Mouse (Mus musculus): ENCODE data around the gene Egfl8.

The Egfl8 gene

DNA sequence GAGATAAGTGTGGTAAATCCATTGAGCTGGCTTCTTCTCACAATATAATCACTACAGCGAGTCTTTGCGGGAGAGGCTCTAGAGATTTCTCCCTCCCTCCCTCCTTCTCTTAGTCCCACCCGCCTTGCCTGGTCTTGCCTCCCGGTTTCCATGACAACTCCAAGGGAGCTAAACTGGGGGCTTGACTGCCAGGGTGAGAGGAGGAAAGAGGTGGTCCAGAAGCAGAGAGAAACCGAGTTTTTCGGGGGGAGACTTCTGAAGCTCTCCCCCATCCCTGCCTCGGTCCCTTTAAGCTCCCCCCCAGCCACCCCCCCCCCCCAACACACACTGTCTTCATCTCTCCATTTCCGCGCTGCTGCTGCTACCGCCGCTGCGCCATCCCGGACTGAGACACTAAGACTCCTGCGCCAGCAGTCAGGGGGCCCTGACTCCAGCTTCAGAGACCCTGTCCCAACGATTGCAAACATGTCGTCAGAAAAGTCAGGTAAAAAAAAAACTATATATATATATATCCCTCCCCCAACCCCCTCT lies 13.5 kb upstream of the Egfl8 start, which contains the start of gene Prrt1:
Prrt1 (plus strand) TSS at position 313 of the 531 bp plus-strand sequence.
- in situ Hi-C loops (cut with MboI, MseI) = loop anchor here (25.0 kb wide), 1 partner anchor 483 kb away; the partner anchor contains the start of genes Csnk2b, Gpank1, Ly6g5b and Ly6g5c

DNA sequence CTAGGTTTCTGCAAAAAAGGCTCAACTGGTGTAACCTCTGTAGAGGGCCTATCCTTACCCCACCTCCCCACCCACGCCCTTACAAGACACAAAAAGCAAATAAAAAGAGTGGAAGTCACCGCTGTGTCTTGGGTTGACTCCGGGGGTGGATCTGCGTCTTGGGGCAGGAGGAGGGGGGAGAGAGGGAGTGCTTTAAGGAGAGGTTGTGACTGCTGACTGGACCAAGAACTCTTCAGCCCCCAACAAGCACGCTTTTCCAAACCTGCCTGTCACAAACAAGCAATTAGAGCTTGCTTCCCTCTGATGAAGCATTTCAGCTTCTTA lies 12.8 kb upstream of the Egfl8 start:
- in situ Hi-C loops (cut with MboI, MseI) = loop anchor here (25.0 kb wide), 1 partner anchor 484 kb away; the partner anchor contains the start of genes Csnk2b, Gpank1, Ly6g5b and Ly6g5c

DNA sequence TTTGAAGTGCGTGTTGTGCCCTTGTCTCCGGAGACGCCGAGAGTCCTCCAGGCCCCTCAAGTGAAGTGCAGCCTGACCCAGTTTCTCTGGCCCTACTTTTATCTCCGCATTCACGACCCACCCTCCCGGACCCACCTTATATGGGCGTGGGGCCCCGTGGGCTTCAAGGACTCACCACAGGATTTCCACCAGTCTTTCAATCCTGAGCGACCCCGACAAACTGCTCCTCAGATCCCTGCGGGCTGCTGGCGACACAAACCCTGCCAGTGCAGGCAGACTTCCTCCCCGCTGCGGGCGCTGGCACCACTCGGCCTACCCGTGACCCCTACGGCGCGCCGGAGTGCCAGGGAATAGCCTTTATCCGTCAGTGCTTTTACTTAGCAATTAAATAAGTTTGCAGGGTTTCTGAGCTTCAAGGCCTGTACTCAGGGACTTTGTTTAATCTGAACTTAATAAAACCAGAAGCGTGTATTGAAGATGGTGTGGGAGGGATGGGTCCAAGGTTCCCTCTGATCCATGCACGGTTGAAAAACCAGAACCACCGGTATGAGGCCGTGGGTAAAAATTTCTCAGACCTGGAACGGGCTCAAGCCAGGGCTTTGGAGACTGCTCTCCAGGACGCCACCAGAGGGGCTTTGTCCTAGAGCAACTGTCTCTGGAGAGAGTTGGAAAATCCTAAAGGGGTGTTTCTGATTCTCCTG lies 12.3 kb upstream of the Egfl8 start, which contains the start of gene Ppt2:
Ppt2 (minus strand) TSS at position 568 of the 701 bp plus-strand sequence.
- in situ Hi-C loops (cut with MboI, MseI) = loop anchor here (25.0 kb wide), 1 partner anchor 484 kb away; the partner anchor contains the start of genes Csnk2b, Gpank1, Ly6g5b and Ly6g5c

DNA sequence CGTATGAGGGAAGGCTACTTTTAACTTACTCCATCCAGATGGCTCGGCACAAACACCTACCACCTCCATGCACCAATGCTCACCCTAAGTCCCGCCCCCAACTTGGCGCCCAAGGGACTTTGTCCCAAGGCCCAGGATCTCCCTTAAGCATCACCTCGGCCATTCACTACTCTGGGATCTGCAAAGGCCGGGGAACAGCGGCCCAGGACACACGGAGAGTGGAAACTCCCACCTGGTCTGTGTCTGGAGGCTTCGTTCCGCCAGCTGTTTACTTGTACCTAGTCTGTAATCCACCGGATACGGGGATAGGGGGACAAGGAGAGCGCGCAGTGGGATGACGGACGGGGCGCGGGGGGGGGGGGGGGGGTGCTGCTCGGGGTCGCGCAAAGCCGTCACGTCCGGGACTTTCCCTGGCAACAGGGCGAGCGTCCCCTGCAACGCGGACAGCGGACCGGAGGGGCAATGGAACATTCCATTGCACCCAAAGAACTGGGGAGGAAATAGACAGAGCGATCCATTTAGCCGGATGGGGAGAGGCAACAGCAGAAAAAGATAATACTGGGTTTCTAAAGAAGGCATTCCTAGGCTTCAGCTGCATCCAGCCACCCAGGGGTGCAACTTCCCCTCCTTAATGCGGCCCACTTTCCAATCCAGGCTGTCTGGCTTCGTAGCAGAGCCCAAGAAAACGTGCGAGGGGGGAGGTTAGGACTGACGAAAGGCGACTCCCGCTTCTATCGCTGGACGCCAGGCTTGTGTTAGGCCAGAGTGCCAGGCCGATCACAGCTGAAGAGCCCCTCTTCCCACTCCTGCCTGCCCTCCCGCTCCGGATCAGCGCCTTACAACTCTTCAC lies 11.5 kb upstream of the Egfl8 start:
- in situ Hi-C loops (cut with MboI, MseI) = loop anchor here (25.0 kb wide), 1 partner anchor 485 kb away; the partner anchor contains the start of genes Csnk2b, Gpank1, Ly6g5b and Ly6g5c

DNA sequence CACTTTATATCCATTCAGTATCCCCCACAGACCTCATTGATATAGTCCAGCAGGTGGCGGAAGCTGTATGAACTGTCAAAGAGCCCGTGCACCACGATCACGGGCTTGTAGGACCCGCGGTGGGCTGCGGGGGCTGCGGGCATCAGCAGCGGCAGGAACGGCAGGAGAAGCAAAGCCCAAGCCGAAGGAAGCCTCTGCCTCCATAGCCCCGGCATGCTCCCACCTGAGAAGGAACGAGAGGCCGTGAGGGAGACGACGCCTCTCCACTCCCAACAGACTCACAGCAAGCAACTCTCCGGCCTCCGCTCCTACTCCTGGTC lies 11.0 kb upstream of the Egfl8 start:
- in situ Hi-C loops (cut with MboI, MseI) = loop anchor here (25.0 kb wide), 1 partner anchor 486 kb away; the partner anchor contains the start of genes Csnk2b, Gpank1, Ly6g5b and Ly6g5c

DNA sequence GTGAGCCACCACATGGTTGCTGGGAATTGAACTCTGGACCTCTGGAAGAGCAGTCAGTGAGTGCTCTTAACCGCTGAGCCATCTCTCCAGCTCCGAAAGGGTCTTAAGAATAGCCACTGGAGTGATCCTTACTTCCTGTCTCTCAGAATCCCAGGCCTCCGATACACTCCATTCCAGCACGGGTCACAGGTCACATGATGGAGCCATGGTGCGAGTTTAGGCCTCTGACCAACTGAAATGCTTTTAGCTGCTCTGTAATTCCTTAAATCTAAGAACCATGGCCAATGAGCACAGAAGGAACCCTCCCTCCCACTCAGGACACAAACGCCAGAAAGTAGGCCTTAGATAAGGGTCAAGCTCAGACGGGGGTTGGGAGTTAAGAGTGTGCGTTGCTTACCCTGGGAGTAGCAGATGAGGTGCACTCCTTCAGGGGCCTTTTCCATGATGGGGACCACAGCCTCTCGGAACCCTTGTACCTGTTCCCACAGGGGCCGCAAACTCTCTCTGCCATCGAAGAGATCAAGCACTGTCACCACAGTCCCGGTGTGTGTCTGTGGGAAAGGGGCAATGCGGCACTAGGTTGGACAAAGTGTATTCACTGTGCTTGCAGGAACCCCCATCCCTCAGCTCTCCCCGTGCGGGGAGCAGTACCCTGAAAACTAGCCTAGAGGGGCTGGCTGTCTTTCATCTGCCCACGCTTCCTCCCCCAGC lies 10.4 kb upstream of the Egfl8 start:
- in situ Hi-C loops (cut with MboI, MseI) = loop anchor here (25.0 kb wide), 1 partner anchor 486 kb away; the partner anchor contains the start of genes Csnk2b, Gpank1, Ly6g5b and Ly6g5c

DNA sequence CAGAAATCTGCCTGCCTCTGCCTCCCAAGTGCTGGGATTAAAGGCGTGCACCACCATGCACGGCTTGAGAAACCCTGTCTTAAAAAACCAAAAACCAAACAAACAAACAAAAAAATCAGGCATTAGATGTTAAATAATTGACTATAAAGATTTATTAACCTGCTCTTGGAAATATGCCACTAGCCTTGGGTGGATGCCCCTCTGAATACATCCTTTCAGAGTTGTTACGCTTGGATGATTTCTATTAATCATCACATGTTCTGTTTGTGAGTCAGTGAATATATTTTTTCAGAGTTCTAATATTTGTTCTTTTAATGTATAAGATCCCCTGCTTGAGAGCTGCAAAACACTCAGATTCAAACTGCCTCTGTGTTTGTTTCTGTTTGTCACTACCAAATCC lies 9.2 kb upstream of the Egfl8 start:
- in situ Hi-C loops (cut with MboI, MseI) = loop anchor here (25.0 kb wide), 1 partner anchor 487 kb away; the partner anchor contains the start of genes Csnk2b, Gpank1, Ly6g5b and Ly6g5c

DNA sequence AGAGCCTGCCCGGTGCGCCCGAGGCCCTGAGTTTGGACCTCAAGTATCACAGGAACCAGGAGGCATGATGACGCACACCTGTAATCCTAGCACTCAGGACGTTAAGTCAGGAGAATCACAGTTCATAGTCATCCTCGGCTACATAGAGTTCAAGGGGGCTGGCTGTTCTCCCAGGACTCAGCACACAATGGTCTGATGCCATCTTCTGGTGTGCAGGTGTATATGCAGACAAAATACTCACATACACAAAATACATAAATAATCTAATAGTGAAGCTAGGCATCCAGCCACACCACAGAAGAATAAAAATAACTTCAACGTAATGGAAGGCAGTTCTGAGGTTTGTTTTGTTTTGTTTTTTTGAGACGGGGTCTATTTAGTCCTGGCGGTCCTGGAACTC lies 7.4 kb upstream of the Egfl8 start:
- in situ Hi-C loops (cut with MboI, MseI) = no loop called here

DNA sequence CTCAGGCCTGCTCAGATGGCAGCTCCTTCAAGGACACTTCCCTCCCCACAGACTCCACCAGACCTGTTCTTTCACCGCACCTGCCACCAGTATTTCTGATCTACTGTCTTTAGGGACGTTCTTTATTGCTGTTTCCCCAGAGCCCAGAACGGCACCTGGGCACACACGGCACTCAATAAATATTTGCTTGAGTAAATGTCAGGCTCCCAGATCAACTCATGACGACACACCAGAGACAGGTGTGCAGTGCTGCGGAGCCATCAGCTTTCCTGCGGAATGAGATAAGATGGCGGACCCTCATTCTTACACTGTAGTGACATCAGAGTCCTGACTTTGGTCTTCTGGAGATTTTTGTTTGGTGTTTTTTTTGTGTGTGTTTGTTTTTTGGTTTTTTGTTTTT lies 5.2 kb upstream of the Egfl8 start:
- in situ Hi-C loops (cut with MboI, MseI) = no loop called here

DNA sequence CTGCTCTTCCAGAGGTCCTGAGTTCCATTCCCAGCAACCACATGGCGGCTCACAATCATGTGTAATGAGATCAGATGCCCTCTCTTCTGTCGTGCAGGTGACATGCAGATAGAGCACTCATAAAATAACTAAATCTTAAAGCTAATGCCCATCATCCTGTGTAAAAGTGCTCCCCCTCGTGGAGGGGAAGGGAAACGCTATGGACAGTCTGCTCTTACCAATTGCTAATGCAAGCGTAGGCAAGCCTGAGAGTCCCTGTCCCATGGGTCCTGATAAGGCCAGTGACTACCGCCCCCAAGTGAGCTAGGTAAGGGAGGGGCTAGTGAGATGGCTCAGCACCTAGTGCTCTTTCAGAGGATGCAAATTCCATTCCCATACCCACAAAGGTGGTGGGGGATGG lies 3.2 kb upstream of the Egfl8 start:
- in situ Hi-C loops (cut with MboI, MseI) = loop anchor here (5.0 kb wide), 1 partner anchor 52 kb away; no protein-coding TSS in a partner anchor

DNA sequence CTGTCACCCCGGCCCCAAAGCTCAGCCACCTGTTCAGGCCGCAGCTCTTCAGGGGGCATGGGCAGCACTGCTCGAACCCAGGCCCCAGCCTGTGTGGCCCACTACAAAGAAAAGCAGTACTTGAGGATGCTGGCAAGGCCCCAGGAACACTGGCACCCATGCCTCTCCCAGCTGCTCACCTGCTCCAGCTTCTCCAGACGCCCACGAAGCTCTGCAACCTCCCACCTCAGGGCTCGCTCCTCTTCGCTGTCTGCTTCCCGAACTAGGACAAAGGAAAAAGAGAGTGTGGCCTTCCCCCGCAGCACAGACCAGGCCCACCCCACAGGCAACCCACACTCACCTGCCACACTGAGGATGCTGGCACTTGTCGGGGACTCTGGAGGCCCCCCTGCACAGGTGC lies 1.9 kb downstream of the Egfl8 start:
- in situ Hi-C loops (cut with MboI, MseI) = no loop called here

DNA sequence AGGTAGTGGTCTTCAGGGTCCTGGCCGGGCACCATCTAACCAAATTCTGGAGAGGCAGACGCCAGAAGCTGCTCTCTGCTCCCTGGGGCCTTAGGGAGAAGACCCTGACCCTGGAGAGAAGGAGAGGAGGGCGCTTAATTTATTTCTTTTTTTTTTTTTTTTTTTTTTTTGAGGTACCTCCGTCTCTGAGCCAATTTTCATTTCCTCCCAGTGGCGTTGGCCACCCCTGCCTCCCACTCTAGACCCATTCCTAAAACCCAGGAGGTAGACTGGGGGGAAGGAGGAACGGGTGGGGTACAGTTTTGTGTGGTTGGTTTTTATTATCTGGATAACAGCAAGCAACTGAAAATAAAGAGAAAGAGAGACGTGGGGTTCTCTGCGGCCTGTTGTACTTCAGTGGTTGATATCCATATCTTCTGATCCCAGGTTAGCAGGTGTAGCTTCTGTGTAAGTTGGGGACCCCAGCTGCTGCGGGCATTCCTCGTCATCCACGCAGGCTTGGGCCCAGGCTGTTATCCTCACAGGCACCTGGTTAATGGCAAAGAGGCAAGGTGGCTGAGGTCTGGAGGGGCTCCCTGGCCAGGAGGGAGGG lies 2.6 kb downstream of the Egfl8 start:
- in situ Hi-C loops (cut with MboI, MseI) = no loop called here

DNA sequence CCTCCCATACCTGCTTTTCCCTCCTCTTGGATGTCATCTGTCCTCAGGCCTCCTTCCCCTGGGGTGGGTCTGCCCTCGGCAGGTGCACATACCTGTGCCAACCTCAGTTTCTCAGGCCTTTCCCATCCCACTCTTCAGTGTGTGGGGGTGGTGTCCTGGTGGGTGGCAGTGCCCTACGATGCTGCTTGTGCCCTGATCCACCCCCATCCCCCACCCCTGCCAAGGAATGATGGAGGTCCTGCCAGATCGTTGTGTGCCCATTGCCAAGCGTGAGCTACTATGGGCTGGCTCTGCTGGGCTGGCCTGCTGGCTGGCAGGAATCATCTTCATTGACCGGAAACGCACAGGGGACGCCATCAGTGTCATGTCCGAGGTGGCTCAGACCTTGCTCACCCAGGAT lies 4.7 kb downstream of the Egfl8 start:
- in situ Hi-C loops (cut with MboI, MseI) = no loop called here

DNA sequence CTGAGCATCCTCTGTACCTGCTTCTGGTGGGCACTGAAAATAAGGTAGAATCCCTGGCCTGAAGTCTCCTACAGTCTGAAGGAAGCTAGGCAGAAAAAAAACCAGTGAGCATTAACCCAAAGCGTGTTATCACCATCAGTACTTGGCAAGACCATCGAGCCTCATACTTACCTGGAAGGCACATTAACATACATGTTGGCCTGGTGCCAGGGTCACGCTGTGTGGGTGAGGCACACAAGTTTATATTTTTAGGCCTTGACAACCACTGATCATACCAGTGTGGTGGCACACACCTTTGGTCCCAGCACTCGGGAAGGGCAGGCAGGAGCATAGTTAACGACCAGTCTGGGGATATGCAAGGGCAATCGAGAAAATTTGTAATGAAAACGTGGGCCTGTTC lies 7.8 kb downstream of the Egfl8 start:
- in situ Hi-C loops (cut with MboI, MseI) = loop anchor here (10.0 kb wide), 1 partner anchor 573 kb away; the partner anchor contains the start of genes Col11a2, Rxrb and Slc39a7

DNA sequence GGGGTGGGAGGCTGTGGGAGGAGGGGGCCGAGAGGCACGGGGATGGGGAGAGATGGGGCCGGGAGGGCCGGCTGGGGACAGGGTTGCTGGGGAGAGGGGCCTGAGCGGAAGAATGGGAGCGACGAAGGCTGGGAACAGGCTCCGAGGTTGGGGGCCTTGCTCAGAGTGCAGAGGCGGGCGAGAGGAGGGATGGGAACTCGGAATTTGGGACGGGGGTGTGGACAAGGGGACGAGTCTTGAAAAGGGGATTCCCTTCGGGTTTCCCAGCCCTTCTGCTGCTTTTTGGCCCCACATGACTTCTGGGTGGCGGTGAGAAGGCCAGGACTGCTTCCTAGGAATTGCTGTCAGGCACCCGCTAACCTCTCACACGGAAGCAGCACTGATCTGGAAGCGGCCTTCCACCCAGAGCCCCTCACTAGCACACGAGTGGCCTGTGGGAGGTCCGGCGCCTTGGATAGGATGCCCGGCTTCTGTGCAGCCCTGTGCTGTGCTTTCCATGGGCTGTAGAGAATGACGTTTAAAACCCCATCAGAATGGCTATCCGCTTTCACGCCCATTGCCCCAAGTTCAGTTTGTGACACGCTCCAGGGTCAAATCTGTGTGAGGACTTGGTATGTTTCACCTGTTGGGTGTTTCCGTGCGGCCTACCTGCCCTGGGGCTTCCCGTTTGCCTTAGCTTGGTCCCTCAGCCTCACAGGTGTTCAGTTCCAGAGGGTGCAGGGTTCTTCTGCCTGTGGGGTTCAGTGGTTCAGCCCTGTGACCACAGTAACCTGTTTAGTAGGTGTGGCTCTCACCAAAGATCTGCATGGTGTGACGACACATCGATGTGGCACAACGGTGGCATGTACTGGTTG lies 9.4 kb downstream of the Egfl8 start:
- in situ Hi-C loops (cut with MboI, MseI) = loop anchor here (10.0 kb wide), 1 partner anchor 572 kb away; the partner anchor contains the start of genes Col11a2, Rxrb and Slc39a7

DNA sequence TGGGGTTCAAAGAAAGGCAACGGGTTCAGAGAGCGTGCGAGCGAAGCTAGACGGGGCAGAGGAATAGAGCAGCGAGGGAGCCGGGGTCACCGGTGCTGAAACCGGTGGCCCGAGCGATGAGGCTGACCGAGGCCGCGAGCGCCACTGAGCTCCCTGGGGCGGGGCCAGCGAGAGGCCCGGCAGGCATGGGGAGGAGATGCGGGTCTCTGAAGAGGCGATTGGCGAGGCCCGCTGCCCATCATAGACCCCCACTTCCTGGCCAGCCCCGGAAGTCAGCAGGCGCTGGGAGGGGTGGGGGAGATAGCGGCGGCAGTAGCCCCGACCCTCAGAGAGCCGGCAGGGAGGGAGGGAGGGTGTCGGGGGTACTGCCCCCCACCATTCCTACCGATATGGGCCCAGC lies 10.2 kb downstream of the Egfl8 start:
- in situ Hi-C loops (cut with MboI, MseI) = loop anchor here (10.0 kb wide), 1 partner anchor 571 kb away; the partner anchor contains the start of genes Col11a2, Rxrb and Slc39a7

DNA sequence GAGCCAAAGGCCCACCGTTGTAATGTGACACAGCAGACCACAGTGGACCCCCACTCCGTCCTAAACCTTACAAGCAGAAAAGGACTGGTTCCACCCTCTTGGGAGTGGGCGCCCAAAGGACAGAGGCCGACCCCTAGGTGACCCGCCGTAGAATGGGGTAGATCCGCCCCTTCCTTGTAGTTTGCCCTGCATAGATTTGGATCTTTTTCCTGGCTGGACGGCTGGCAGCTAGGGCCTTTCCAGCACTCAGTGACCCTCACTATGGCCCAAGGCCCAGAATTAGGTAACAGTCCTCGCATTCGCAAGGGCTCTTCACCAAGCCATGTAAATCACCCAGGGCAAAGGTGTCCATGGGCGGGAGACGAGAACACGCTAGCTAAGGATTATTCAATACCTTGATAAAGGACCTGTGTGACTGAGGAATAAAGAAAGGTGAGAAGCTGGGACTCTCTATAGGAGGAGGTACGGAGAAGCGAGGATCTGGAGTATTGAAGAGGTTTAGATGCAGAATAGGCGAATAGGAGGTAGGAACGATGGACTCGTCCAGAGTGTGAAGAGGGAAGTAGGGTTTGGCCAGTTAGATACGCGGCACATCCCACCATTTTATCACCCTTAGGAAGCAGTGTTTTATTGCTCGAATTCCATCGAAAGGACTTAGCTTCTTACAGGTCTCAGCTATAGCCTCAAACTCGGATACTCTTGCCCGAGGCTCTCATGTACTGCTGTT lies 11.1 kb downstream of the Egfl8 start:
- in situ Hi-C loops (cut with MboI, MseI) = loop anchor here (10.0 kb wide), 1 partner anchor 570 kb away; the partner anchor contains the start of genes Col11a2, Rxrb and Slc39a7

DNA sequence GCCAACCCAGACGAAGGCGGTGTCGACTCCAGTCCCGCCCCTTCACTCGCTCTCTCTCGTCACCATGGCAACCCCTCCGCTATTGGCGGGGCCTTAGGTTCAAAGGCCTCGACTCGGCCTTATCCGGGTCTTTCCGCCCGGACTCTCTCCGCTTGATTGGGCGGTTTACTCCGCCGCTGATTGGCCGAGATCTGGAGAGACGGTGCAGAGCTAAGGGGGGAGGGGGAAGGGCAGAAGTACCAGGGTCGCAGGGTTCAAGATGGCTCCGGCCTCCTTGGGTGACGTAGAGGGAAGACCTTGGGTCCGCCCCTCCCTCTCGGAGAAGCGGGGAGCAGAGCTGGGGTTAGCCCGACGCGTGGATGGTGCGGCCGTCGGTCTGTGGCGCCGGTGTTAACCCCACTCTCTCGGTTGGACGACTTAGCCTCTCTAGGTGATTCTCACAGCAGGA lies 11.7 kb downstream of the Egfl8 start, which contains the start of gene Agpat1:
Agpat1 (plus strand) TSS at position 202 of the 448 bp plus-strand sequence.
- in situ Hi-C loops (cut with MboI, MseI) = loop anchor here (10.0 kb wide), 1 partner anchor 569 kb away; the partner anchor contains the start of genes Col11a2, Rxrb and Slc39a7

All from T-helper 1 cell (primary cell).